Mouse (Mus musculus) brain, embryonic 14.5 days (tissue): ENCODE results near the gene Eml1.

Source experiments
- CTCF ChIP-seq: fragments of 200-500 bp; IDR thresholded peaks from 2 replicates; pipeline ENCODE4 v1.5.1; 2012; ENCODE audit warnings: inconsistent platforms, mild to moderate bottlenecking, moderate library complexity, borderline replicate concordance; ENCODE audit not compliant: insufficient read depth, insufficient read length; ENCODE audit errors: extremely low read depth
- POLR2A ChIP-seq: fragments of 200-500 bp; IDR thresholded peaks from 2 replicates; pipeline ENCODE4 v1.6.1; 2012; ENCODE audit warnings: mild to moderate bottlenecking, inconsistent platforms, borderline replicate concordance; ENCODE audit not compliant: poor library complexity, insufficient read depth, insufficient read length, severe bottlenecking; ENCODE audit errors: extremely low read depth

DNA sequence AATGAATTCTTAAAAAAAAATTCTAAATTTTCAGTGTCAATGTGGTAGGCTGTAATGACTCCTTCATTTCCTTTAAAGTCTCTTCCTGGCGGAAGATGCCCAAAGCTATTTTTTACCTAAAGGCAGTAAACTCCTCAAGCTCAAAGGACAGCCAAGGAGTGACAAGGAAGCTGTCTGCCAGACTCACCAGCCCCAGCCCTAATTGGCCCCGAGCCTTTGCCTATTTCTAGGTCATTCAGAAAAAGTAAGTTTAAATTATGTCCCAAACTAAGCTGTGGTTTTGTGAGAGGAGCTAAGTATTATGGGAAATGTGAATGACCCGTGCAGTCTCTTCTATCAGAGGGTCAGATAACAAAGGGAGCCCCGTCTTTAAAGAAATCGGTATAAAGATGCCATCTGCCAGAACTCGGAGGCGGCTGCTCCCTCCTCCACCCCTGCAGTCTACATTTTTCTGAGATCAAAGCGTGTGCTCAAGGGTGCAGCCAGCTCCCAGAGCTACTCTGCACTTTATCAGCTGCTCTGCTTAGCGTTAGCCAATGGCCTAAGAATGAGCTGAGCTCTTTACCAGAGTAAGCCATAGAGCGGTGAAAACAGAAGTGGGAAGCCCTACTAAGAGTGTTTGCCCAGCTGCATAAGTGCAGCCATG lies 175.9 kb downstream of the Eml1 start:
- TF ChIP-seq POLR2A (no peak), CTCF (no peak)
